Mouse (Mus musculus) liver, embryonic 16.5 days (tissue): ENCODE results near the gene Tmem150c. TPM values are rescaled to one million over a fixed set of nuclear protein-coding genes. Genes with fewer than 3 reads are reported as not detected.

Source experiments
- ATAC-seq: fragments of 200-750 bp; cut with Nextera tagmentation; 2 replicates; pipeline ENCODE4 v1.8.0; 2017; ENCODE audit warnings: low read depth, mild to moderate bottlenecking, moderate number of reproducible peaks, moderate library complexity
- H3K27ac ChIP-seq: fragments of 300-500 bp; sonication (generic); 2 replicates; pipeline ENCODE4 v1.5.1; 2014; ENCODE audit warnings: mild to moderate bottlenecking, low read length
- H3K27me3 ChIP-seq: fragments of 300-500 bp; sonication (generic); 2 replicates; pipeline ENCODE4 v1.6.1; 2014; ENCODE audit warnings: low read depth, low read length, mixed read lengths; ENCODE audit not compliant: control insufficient read depth, insufficient read depth
- H3K36me3 ChIP-seq: fragments of 300-500 bp; sonication (generic); 2 replicates; pipeline ENCODE4 v1.6.1; 2014; ENCODE audit warnings: mild to moderate bottlenecking; ENCODE audit not compliant: control insufficient read depth, insufficient read depth
- H3K4me1 ChIP-seq: fragments of 300-500 bp; sonication (generic); 2 replicates; pipeline ENCODE4 v1.6.1; 2014; ENCODE audit warnings: low read depth, low read length, mixed read lengths; ENCODE audit not compliant: control insufficient read depth
- H3K4me2 ChIP-seq: fragments of 300-500 bp; sonication (generic); 2 replicates; pipeline ENCODE4 v1.6.1; 2014; ENCODE audit warnings: low read depth, low read length, mixed read lengths
- H3K4me3 ChIP-seq: fragments of 300-500 bp; sonication (generic); 2 replicates; pipeline ENCODE4 v1.5.1; 2014; ENCODE audit warnings: low read depth, mild to moderate bottlenecking, low read length
- H3K9ac ChIP-seq: fragments of 300-500 bp; sonication (generic); 2 replicates; pipeline ENCODE4 v1.6.1; 2014; ENCODE audit warnings: low read depth, low read length
- H3K9me3 ChIP-seq: fragments of 300-500 bp; sonication (generic); replicated peaks from 2 replicates; pipeline ENCODE4 v1.6.1; 2016; ENCODE audit warnings: low read length; ENCODE audit not compliant: control insufficient read depth
- WGBS: fragments of 180-500 bp; shearing (Covaris S2); extraction: QIAGEN DNeasy Blood & Tissue Kit; methylation state at CpG from one replicate; pipeline ENCODE4 v1.1.7; 2014; ENCODE audit not compliant: insufficient replicate concordance; 5-methylcytosine and 5-hydroxymethylcytosine counted together
- polyA plus RNA-seq: library from polyadenylated mRNA; unstranded; fragments of >200 nt; fragmentation: Nextera tagmentation; extraction: Ambion mirVana; gene quantifications from 2 replicates; pipeline ENCODE4 v1.2.1, GENCODE M21; 2015

The Tmem150c gene
- polyA plus RNA-seq, result 0.43 and 0.67 TPM in 2 replicates

DNA sequence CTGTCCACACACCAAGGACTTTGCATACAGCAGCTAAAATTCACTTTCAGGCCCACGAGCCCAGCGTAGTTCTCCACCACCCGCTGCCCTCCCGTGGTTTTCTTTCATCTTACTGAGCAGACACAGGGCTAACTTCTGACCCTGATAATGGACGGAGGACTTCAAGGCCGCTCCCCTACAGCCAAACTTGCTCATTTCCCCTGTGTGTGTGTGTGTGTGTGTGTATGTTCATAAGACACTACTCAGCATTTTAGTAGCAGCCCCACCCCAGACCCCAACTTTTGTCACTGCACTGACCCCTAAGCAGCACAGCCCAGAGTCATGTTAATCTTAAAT is at the start of gene Tmem150c:
Gene Tmem150c (minus strand): TSS at position 171 of the 336 bp plus-strand sequence.
- no peaks in the 10 kb centered on the region for H3K36me3 ChIP-seq
- H3K4me1 ChIP-seq, result no peaks in the 10 kb centered on the region
- peaks cover 41% of the 10 kb centered on the region for H3K27me3 ChIP-seq
- peak within 1 kb of the TSS; percentile 24; the same call in 1 of the 2 replicates for H3K9ac ChIP-seq
- H3K9me3 ChIP-seq, result no peaks in the 10 kb centered on the region
- H3K27ac ChIP-seq, result no peak within 1 kb of the TSS
- ATAC-seq, result no peak
- WGBS, result 8% methylated on average over 6 of the region's 6 CpGs
- H3K4me2 ChIP-seq, result peak within 1 kb of the TSS; percentile 71
- peak within 1 kb of the TSS; percentile 61 for H3K4me3 ChIP-seq

DNA sequence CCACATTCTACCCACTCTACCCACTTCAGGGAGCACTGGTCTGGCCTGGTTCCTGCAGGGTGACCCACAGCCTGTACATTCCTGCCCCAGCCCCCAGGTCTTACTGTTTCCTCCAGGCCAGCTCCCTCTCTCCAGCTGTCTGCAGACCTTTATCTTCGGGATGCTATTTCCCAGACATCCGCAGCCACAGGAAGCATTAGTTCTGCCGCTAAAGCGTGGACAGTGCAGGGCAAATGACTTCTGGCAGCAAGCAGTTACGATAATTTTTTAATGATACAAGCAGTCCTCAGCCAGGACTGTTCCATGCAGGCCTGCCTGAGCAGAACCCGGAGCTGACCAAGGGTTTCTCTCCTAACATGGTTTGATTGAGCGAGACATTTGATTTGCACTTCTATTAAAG is 49.5 kb upstream of the Tmem150c start:
- Histone ChIP-seq H3K4me1 (no peaks in the 10 kb centered on the region; the same call in 1 of the 2 replicates), H3K27ac (peak overlapping the region; percentile 10; the same call in 1 of the 2 replicates), H3K36me3 (no peaks in the 10 kb centered on the region), H3K9ac (no peak overlapping the region), H3K4me3 (no peak overlapping the region), H3K9me3 (no peaks in the 10 kb centered on the region), H3K4me2 (no peak overlapping the region), H3K27me3 (no peaks in the 10 kb centered on the region)
- peak; percentile 51; the same call in 1 of the 2 replicates for ATAC-seq
- 58% methylated on average over 7 of the region's 7 CpGs for WGBS

DNA sequence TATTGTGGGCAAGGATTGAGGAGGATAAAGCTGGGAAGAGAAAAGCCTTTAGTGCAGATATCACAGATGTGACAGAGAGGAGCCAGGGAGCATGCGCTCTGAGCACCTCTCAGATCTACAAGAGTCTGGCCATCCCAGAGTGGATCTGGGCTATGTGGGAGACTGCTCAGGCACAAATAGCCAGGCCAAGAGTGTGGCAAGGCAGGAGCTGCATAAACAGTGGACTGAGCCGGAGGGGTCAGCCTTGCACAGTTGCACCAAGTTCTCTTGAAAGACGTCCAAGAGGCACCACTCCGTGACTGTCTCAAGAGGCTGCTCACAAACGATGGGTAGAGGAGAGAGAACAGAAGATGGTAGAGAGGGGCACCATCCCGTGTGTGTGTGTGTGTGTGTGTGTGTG is 47.1 kb upstream of the Tmem150c start:
- 59% methylated on average over 6 of the region's 6 CpGs for WGBS
- no peak for ATAC-seq
- Histone ChIP-seq H3K4me1 (no peaks in the 10 kb centered on the region; the same call in 1 of the 2 replicates), H3K9ac (no peak overlapping the region), H3K27ac (no peak overlapping the region), H3K9me3 (no peaks in the 10 kb centered on the region), H3K27me3 (no peaks in the 10 kb centered on the region), H3K4me2 (no peak overlapping the region), H3K4me3 (no peak overlapping the region), H3K36me3 (no peaks in the 10 kb centered on the region)

DNA sequence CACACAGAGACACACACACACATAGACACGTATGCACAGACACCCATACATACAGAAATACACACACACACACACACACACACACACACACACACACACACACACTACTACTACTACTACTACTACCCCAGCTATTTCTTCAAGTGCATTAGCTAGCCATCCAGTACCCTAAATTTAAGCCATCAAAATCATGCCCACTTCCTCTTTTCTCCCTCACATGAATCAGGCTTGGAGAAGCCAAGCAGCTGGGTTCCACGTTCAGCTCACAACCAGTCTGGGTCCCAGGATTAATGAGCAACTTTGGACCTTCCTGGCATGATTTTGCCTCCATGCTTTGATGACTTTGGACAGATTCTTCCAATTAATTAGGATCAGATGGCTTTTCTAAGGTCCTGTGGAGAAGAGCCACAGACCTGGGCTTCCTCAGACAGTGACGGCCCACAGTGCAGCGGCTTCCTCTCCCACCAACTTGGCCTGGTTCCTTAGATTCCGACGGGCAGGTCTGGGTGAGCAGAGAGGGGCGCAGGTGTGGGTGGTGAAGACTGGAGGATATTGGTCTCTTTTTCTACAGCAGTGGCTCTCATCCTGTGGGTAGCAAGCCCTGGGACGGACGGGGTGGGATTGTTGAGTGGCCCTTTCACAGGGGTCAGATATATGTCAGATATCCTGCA is 46.0 kb upstream of the Tmem150c start:
- Histone ChIP-seq H3K36me3 (no peaks in the 10 kb centered on the region), H3K9ac (no peak overlapping the region), H3K4me3 (no peak overlapping the region), H3K9me3 (no peaks in the 10 kb centered on the region), H3K27ac (no peak overlapping the region), H3K27me3 (no peaks in the 10 kb centered on the region), H3K4me1 (no peaks in the 10 kb centered on the region; the same call in 1 of the 2 replicates), H3K4me2 (no peak overlapping the region)
- no peak for ATAC-seq
- 57% methylated on average over 9 of the region's 9 CpGs for WGBS

DNA sequence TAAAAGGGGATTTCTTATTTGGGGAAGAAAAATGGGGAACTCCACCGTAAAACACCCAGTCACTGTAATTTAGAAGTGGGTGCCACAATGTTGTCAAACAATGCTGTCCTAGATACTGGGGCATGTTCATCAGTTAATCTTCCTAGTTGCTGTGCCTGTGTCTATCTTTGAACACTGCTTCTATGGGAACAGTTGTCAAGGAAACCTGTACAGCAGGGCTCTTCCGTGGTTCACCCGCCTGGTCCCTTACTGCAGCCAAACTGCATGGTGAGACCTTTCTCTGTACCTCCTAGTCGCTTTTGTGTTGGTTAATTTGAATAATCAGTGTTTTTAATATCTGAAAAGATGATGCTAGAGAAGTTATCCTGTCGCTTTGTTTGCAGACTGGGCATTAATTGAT is 41.2 kb upstream of the Tmem150c start:
- no peaks in the 10 kb centered on the region for H3K27me3 ChIP-seq
- H3K4me2 ChIP-seq, result no peak overlapping the region
- H3K9ac ChIP-seq, result no peak overlapping the region
- H3K4me1 ChIP-seq, result no peaks in the 10 kb centered on the region; the same call in 1 of the 2 replicates
- no peaks in the 10 kb centered on the region for H3K36me3 ChIP-seq
- no peak overlapping the region for H3K4me3 ChIP-seq
- 38% methylated on average over 5 of the region's 5 CpGs for WGBS
- no peak overlapping the region for H3K27ac ChIP-seq
- ATAC-seq, result no peak
- no peaks in the 10 kb centered on the region for H3K9me3 ChIP-seq

DNA sequence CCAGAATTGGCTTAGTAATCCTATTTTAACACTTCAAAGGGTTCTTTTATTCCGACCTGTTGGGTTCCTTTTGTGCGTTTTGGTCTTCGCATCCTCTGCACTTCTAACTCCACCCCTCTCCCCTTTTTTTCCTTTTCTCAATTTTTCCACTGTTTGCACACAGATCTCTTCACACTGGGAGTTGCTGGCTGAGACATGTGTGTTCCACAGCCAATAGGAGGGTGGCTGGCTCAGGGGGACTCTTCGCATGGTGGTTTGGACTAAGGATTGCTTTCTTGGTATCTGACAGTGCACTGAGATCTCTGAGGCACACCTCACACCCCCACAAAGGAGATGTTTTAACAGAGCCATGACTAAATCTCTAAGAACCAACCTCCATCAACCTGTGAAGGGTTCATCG is 40.7 kb upstream of the Tmem150c start:
- Histone ChIP-seq H3K4me1 (no peaks in the 10 kb centered on the region; the same call in 1 of the 2 replicates), H3K4me2 (no peak overlapping the region), H3K27me3 (no peaks in the 10 kb centered on the region), H3K9ac (no peak overlapping the region), H3K9me3 (no peaks in the 10 kb centered on the region), H3K27ac (no peak overlapping the region), H3K36me3 (no peaks in the 10 kb centered on the region), H3K4me3 (no peak overlapping the region)
- no peak for ATAC-seq
- 63% methylated on average over 5 of the region's 5 CpGs for WGBS

DNA sequence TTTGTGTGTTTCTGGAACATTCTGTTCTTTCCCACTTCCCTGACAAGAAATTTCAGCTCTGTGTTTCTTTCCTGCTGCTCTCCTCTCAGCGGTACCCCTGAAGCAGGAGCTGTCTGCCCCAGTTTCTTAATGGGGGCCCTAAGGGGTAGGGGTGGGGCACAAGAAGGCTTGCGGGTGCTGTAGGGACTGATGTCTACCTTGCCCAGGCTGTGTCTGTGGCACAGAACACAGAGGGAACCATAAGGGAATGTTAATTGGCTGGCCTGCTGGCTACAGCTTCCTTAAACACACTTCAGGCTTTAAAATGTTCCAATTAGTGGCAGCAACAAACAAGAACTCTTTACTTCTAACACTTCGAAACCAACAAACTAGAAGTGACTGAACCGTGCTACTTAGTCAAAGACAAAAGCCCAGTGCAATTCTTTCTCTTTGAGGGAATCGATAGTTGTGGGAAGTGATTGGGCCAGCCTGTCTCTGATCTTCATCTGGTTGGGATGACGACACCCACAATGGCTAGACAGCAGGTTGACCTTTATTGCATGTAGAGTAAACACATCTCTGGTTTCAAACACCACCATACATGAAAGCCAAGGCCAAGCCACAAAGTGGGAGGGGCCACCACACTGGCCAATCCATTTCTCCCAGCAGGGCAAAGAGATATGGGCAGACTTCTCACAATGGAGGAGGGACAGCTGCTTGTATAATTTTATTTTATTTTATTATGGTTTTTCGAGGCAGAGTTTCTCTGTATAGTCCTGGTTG is 39.7 kb upstream of the Tmem150c start:
- WGBS, result 54% methylated on average over 7 of the region's 7 CpGs
- H3K9ac ChIP-seq, result no peak overlapping the region
- no peak overlapping the region for H3K4me3 ChIP-seq
- H3K4me1 ChIP-seq, result no peaks in the 10 kb centered on the region; the same call in 1 of the 2 replicates
- peak; percentile 88 for ATAC-seq
- H3K9me3 ChIP-seq, result no peaks in the 10 kb centered on the region
- no peaks in the 10 kb centered on the region for H3K36me3 ChIP-seq
- H3K4me2 ChIP-seq, result no peak overlapping the region
- peak overlapping the region; percentile 19; the same call in 1 of the 2 replicates for H3K27ac ChIP-seq
- H3K27me3 ChIP-seq, result no peaks in the 10 kb centered on the region

DNA sequence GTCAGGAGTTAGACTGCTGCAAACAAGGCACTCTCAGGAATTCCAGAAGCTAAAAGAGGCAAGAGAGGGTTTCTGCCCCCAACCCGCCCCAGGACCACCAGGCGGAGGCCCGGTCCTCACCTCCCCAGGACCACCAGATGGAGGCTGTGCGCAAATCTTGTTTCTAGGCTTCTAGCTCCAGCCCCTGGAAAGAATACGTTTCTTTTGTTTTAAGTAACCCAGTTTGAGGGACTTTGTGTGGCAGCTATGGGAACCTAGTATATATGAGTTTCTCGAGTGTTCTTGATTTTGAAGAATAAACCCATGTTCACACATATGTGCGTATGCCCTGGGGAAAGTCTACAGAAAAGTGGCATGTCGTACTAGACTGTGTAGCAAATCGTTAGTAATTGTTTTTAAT is 37.9 kb upstream of the Tmem150c start:
- 62% methylated on average over 9 of the region's 9 CpGs for WGBS

DNA sequence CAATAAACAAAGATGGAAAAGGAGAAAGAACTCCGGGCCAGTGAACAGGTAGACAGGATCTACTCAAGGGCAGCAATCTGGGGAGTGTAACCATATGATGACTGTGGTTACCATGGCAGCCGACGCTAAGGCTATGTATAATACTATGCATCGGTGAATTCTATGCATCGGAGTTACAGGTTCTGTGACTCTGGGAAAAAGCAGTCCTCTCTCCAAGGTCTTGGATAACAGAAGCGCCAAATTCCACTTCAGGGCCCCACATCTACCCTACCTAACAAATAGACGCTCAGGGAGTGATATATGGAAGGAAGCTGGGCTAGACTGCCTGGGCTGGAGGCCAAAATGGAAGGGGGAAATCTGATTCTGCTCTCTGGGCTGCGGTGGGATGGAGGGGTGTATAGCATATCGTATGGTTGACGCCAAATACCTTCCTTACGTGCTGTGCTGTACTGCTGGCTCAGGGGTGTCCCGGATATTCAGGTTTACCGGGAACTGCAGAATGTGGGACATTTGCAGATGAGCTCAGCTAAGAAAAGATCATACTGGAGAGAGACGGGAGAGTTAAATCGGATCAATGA is 37.3 kb upstream of the Tmem150c start:
- ATAC-seq, result no peak
- 61% methylated on average over 15 of the region's 15 CpGs for WGBS

More for the DNA sequence above, 37.9 kb upstream of the Tmem150c start:
- ATAC-seq, result no peak
- Histone ChIP-seq H3K9me3 (no peaks in the 10 kb centered on the region), H3K27me3 (no peaks in the 10 kb centered on the region), H3K4me2 (no peak overlapping the region), H3K4me3 (no peak overlapping the region), H3K36me3 (no peaks in the 10 kb centered on the region), H3K9ac (no peak overlapping the region), H3K4me1 (no peaks in the 10 kb centered on the region; the same call in 1 of the 2 replicates), H3K27ac (no peak overlapping the region)

More for the DNA sequence above, 37.3 kb upstream of the Tmem150c start:
- no peak overlapping the region for H3K4me3 ChIP-seq
- no peaks in the 10 kb centered on the region for H3K27me3 ChIP-seq
- H3K4me2 ChIP-seq, result no peak overlapping the region
- H3K9me3 ChIP-seq, result no peaks in the 10 kb centered on the region
- no peak overlapping the region for H3K9ac ChIP-seq
- no peaks in the 10 kb centered on the region for H3K36me3 ChIP-seq
- H3K4me1 ChIP-seq, result no peaks in the 10 kb centered on the region; the same call in 1 of the 2 replicates
- no peak overlapping the region for H3K27ac ChIP-seq
